ENCODE assay signal across 18 mouse cellular contexts in genomic region chr10:6301514-6301913, GRCm38 (mm10).
DNase-seq lines count a peak whose midpoint lies in the region; ATAC-seq and TF ChIP-seq lines count a peak whose summit lies in the region.
"Had no signal": no experiment of that assay in that cellular context is flagged by ENCODE, and none has a peak within 500 bp of the region (broad histone marks: within the 10 kb centered on the region; RNA-seq: fewer than 3 reads in every experiment).

No protein-coding gene starts in this region.

- peak; percentile 8 for DNase-seq in forebrain, postnatal 0 days
- no peak for DNase-seq in forebrain, embryonic 14.5 days (ENCODE audit: low spot score)
- peak; percentile 2 for DNase-seq in right cerebral cortex, adult 18-20 months
- no peak for DNase-seq in right cerebral cortex, postnatal 25 days
- peak; percentile 51 to 68 for DNase-seq in cerebellum, postnatal 14 days
- DNase-seq in adrenal gland, adult 18-20 months (ENCODE audit: low spot score in 2 of 2): no peak
- DNase-seq in urinary bladder, postnatal 4 days (ENCODE audit: low spot score in 2 of 2): no peak
- DNase-seq: gastrocnemius, postnatal 10 days; heart, postnatal 4 days; kidney, adult 8-10 months; thymus, adult 2 months had no signal

- no peak overlapping the region for H3K27ac ChIP-seq in forebrain, postnatal 0 days (ENCODE audit: low read depth, low read length)
- H3K27ac ChIP-seq in forebrain, embryonic 14.5 days (ENCODE audit: low read depth, low read length): no peak overlapping the region
- H3K27ac ChIP-seq: limb, embryonic 10.5 days; liver, embryonic 12.5 days; lung, embryonic 15.5 days; midbrain, embryonic 15.5 days; stomach, embryonic 15.5 days had no signal

- no peak overlapping the region for H3K4me3 ChIP-seq in forebrain, postnatal 0 days (ENCODE audit: low read depth, low read length)
- no peak overlapping the region for H3K4me3 ChIP-seq in forebrain, embryonic 14.5 days (ENCODE audit: low read depth, low read length)
- H3K4me3 ChIP-seq: limb, embryonic 10.5 days; liver, embryonic 12.5 days; lung, embryonic 15.5 days; midbrain, embryonic 15.5 days; stomach, embryonic 15.5 days had no signal

- TF ChIP-seq CTCF in forebrain, postnatal 0 days (IDR thresholded peaks at IDR 0.05; ENCODE audit: low read depth): no peak

- H3K27me3 ChIP-seq in forebrain, postnatal 0 days (ENCODE audit: insufficient read depth, low read length): no peaks in the 10 kb centered on the region
- no peaks in the 10 kb centered on the region for H3K27me3 ChIP-seq in forebrain, embryonic 14.5 days (replicated peaks; ENCODE audit: control insufficient read depth, insufficient read depth, low read length)
- H3K27me3 ChIP-seq: CH12.LX; liver, embryonic 12.5 days; lung, embryonic 15.5 days; midbrain, embryonic 15.5 days; stomach, embryonic 15.5 days had no signal

- H3K4me2 ChIP-seq in forebrain, postnatal 0 days (ENCODE audit: low read depth): no peak overlapping the region
- no peak overlapping the region for H3K4me2 ChIP-seq in forebrain, embryonic 14.5 days (ENCODE audit: low read length)
- H3K4me2 ChIP-seq: liver, embryonic 12.5 days; lung, embryonic 15.5 days; midbrain, embryonic 15.5 days; stomach, embryonic 15.5 days had no signal

- H3K4me1 ChIP-seq in forebrain, postnatal 0 days (ENCODE audit: insufficient read depth): no peaks in the 10 kb centered on the region
- no peaks in the 10 kb centered on the region for H3K4me1 ChIP-seq in forebrain, embryonic 14.5 days (ENCODE audit: control insufficient read depth, insufficient read depth, low read length)
- H3K4me1 ChIP-seq: limb, embryonic 10.5 days; liver, embryonic 12.5 days; lung, embryonic 15.5 days; midbrain, embryonic 15.5 days; stomach, embryonic 15.5 days had no signal

- no peaks in the 10 kb centered on the region for H3K36me3 ChIP-seq in forebrain, postnatal 0 days (ENCODE audit: insufficient read depth)
- no peaks in the 10 kb centered on the region for H3K36me3 ChIP-seq in forebrain, embryonic 14.5 days (ENCODE audit: control insufficient read depth, insufficient read depth, low read length)
- H3K36me3 ChIP-seq: limb, embryonic 10.5 days; liver, embryonic 12.5 days; lung, embryonic 15.5 days; midbrain, embryonic 15.5 days; stomach, embryonic 15.5 days had no signal

- no peaks in the 10 kb centered on the region for H3K9me3 ChIP-seq in forebrain, postnatal 0 days (ENCODE audit: low read length)
- H3K9me3 ChIP-seq in forebrain, embryonic 14.5 days (replicated peaks; ENCODE audit: control insufficient read depth, low read length): no peaks in the 10 kb centered on the region
- H3K9me3 ChIP-seq: limb, embryonic 10.5 days; liver, embryonic 12.5 days; lung, embryonic 15.5 days; midbrain, embryonic 15.5 days; stomach, embryonic 15.5 days had no signal

- no peak overlapping the region for H3K9ac ChIP-seq in forebrain, postnatal 0 days
- no peak overlapping the region for H3K9ac ChIP-seq in forebrain, embryonic 14.5 days (ENCODE audit: low read length)
- H3K9ac ChIP-seq: liver, embryonic 12.5 days; lung, embryonic 15.5 days; midbrain, embryonic 15.5 days; stomach, embryonic 15.5 days had no signal

- ATAC-seq in forebrain, postnatal 0 days: peak; percentile 47
- no peak for ATAC-seq in forebrain, embryonic 14.5 days
- ATAC-seq: forebrain, embryonic 16.5 days; liver, embryonic 12.5 days; midbrain, embryonic 15.5 days had no signal

Comparison
In these comparisons a context has a peak if more than half of its experiments do, and no peak if none do; other contexts are left out.
1. DNase-seq: peak in forebrain, postnatal 0 days (single experiment), right cerebral cortex, adult 18-20 months (single experiment) and cerebellum, postnatal 14 days (2 of 2); none in forebrain, embryonic 14.5 days (single experiment), right cerebral cortex, postnatal 25 days (single experiment), adrenal gland, adult 18-20 months (0 of 2) and urinary bladder, postnatal 4 days (0 of 2).